Mouse (Mus musculus) cerebral cortex, adult 2 months (tissue): ENCODE measurements around the gene Lrrc73.

Experiments used
- WGBS: fragments of 180-500 bp; shearing (Covaris S2); methylation state at CpG from one replicate; pipeline ENCODE4 v1.1.7; 2018; 5-methylcytosine and 5-hydroxymethylcytosine counted together

Gene Lrrc73

DNA sequence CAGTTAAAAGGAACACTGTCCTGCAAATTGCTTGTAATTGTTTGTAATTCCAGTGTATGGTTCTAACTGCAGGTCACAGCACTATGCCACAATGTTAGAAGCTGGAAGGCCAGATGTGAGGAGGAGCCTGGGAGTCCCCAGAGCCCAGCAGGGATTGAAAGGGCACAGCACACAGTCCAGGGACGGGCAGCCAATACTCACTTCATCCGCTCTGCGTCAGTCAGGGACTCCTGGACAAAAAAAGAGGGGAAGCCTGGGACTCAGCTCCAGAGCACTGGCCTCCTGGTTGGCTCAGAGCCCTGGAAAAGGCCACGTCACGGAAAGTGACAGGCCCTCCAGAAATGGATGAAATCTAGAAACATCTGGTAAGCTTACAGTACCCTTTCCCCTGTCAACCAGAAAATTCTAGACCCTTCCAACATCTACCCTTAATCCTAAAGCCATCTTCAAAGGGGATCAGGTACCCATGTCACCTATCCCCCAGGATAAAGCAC is 8.9 kb downstream of the Lrrc73 start:
- WGBS: 78% methylated on average over 5 of the region's 5 CpGs

DNA sequence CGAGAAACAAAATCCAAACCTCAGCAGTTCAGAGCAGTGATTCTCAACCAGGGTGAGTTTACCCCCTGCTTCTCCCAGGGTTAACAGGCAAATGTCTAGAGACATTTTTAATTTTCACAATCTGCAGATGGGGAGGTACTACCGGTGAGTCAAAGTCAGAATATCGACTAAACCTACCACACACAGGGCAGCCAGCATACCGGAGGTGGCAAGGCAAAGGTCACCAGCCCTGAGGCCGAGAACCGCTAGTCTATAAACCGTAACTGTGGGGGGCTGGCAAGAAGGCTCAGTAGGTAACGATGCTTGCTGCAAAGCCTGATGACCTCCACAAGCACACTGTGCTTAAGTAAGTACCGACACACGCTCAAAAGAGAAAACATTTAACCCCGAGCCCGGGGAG is 12.2 kb downstream of the Lrrc73 start:
- 68% methylated on average over 12 of the region's 12 CpGs for WGBS

DNA sequence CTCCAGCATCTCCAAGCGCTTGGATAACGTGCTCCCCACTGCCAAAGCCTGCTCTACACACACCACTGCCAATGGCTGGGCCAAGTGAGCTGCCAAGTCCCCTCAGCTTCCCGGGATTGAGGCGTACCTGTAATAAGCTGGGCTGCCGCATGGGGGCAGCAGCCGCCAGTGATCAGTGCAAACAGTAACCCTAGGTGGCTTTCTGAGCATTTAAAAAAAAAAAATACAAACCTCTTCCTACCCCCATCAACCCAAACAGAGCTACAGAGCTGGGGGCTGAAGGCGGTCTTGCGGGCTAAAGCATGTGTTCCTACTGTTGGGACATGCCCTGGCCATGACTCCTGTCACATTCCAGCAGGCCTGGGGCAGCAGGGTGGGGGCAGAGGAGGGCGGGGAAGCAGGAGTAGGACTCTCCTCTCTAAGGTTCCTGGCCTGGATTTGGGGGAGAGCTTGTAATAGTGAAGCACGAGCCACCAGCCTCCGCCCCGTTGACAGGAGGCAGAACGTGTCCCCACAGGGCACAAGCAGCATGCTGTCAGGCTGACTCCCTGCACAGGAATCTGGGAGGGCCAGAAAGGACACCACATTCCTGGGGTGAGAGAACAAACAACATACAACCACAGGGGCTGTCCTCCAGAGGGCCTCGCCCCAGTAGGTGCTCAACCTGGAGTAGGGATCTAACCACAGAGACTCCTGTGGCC is 12.7 kb downstream of the Lrrc73 start:
- 24% methylated on average over 14 of the region's 14 CpGs for WGBS

GRCm38 (mm10) chr17:46266986-46267385 is 13.7 kb downstream of the Lrrc73 start:
- WGBS: 71% methylated on average over 6 of the region's 6 CpGs

GRCm38 (mm10) chr17:46267511-46267910 is 14.2 kb downstream of the Lrrc73 start:
- WGBS: 92% methylated on average over 7 of the region's 7 CpGs

DNA sequence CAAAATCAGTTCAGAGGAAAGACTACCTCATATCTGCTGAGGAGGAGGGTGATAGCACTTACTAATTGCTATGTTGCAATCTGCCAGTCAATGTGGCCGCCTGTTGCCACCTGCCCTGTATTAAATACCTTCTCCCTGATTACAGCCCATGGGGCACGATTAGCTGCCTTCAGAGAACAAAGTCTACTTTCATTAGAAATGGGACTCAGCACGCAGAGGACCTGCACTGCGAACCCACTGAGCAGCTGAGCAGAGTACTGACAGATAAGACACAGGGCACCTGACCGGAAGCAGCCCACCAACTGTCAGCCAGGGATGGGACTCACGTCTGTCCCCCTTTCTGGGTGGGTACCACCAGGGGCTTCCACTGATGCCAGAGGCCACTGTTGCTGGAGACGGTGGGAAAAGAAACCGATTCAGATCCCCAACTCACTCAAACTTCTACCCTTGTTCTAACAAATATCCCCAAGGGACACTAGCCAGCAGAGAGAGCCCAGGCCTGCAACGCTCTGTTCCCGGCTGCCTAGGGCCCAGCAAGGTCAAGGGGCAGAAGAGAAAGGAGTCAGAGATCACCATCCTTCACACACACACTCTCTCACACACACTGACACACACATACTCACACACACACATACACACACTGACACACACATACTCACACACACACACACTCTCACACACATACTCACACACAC is 14.8 kb downstream of the Lrrc73 start:
- 85% methylated on average over 10 of the region's 10 CpGs for whole genome bisulfite sequencing

GRCm38 (mm10) chr17:46269771-46270534 is 16.6 kb downstream of the Lrrc73 start:
- WGBS: 70% methylated on average over 19 of the region's 19 CpGs

- 70% methylated on average over 2 of the region's 2 CpGs for WGBS
These were observed 18.7 kb downstream of the Lrrc73 start for GRCm38 (mm10) chr17:46272058-46272457.

DNA sequence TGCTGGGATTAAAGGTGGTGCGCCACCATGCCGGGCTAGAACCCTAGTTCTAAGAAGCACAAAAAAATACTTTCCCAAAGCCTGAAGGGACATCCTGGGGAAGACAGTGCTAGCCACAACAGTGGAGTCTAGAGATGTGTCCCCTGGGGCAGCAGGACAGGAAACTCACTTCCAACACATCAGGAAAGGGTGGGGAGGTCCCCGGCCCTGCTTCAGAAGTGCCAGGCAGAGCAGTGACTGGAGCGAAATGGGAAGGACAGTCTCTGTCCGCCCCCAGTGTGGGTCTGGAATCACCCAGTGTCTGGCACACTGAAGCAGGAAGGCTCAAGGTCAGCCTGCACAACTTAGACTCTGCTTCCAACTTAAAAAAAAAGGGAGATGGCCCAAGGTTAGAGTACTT is 19.3 kb downstream of the Lrrc73 start:
- WGBS: 72% methylated on average over 5 of the region's 5 CpGs

DNA sequence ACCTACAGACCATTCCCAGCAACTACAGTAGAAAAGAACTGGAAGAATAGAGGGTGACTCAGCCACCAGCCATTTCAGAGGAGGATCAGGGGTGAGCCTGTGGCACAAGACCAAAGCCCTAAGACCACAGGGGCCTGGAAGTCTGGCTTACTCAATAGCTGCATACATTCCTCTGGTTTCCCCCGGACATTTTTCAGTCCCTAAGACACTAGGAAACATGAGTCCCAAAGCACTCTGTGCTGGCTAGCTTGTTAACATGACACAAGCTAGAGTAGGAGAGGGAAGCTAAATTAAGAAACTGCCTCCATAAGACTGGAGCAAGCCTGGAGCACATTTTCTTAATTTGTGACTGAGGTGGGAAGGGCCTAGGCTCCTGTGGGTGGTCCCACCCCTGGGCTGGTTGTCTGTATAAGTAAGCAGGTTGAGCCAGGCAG is 20.5 kb downstream of the Lrrc73 start:
- 28% methylated on average over 1 of the region's 1 CpGs for WGBS

- 65% methylated on average over 6 of the region's 6 CpGs for WGBS
These were observed 21.1 kb downstream of the Lrrc73 start for GRCm38 (mm10) chr17:46274465-46274864.

DNA sequence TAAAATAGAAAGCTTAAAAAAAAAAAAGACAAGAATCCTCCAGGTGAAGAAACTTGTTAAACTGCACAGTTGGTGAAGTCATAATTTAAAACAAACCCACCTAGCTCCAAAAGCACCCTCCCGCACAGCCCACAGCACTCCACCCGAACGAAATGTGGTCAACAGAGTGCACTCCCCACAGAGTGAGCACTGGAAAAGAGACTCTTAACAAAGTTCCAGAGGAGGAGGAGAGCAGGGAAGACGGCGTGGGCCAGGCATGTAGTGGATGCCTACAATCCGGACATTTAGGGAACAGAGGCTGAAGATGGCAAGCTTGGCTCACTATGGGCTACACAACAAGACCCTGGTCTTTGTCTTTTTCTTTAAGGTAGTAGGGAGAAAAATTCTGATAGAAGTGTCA is 21.7 kb downstream of the Lrrc73 start:
- 75% methylated on average over 6 of the region's 6 CpGs for WGBS

- 88% methylated on average over 10 of the region's 10 CpGs for whole genome bisulfite sequencing
These were observed 22.2 kb downstream of the Lrrc73 start for GRCm38 (mm10) chr17:46275506-46275905.

- WGBS: 54% methylated on average over 4 of the region's 4 CpGs
These were observed 24.3 kb downstream of the Lrrc73 start for GRCm38 (mm10) chr17:46277586-46277985.

DNA sequence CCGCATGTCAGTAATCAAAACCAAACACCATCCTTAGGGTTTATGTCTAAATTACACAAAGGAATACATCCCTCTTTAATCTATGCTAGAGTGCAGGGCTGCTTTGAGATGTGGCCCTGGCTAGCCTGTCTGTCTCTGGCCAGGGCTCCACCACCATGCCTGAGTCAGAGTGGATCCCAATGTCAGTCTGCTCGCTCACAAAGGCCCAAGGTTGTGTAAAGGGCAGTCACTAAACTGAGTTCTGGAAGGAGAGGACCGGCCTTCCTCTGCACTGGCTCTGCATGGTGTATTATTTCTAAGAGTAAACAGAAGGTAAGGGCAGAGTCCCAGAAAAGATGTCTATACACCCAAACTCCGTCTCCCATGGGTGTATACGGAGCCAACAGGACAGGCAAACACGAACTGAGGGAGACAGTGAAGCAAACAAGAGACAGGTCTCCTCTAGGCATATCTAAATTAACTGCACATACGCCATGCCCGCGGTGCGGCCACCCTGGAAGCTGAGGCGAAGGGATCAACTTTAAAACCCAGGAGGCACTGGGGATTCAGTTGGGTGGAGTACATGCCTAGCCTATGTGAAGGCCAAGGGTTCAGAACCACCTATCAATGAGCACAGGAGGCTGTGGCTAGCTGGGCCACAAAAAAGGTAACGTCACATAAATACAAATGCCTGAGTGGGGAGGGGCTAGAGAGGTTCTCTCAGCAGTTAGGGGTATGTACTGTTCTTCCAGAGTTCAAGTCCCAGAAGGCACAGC is 24.9 kb downstream of the Lrrc73 start:
- 84% methylated on average over 12 of the region's 12 CpGs for WGBS

- WGBS: 2% methylated on average over 37 of the region's 37 CpGs
These were observed 29.3 kb downstream of the Lrrc73 start, which contains the start of gene Tjap1 for GRCm38 (mm10) chr17:46282483-46283123. Gene Tjap1, minus strand, starts transcription at chr17:46283026.

- 23% methylated on average over 9 of the region's 9 CpGs for WGBS
These were observed 29.8 kb downstream of the Lrrc73 start for GRCm38 (mm10) chr17:46283140-46283539.

DNA sequence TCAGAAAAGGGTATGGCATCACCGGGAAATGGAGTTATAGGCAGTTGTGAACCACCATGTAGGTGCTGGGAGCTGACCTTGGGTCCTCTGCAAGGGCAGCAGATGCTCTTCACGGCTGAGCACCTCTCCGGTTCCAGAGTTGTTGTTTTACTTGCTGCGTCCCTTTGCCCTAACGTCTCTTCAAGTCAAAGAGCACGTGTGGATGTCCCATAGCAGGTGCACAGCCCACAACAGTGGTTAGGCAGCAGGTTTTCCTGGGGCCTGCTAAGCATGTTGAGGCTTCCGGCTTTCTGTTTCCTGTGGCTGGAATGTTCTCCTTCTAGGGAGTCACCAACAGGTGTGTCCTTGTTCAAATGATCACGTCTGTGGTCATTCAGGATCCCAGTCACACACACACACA is 30.6 kb downstream of the Lrrc73 start:
- WGBS: 89% methylated on average over 8 of the region's 8 CpGs

GRCm38 (mm10) chr17:46284653-46285052 is 31.3 kb downstream of the Lrrc73 start:
- 61% methylated on average over 7 of the region's 7 CpGs for WGBS

- WGBS: 68% methylated on average over 6 of the region's 6 CpGs
These were observed 32.1 kb downstream of the Lrrc73 start for GRCm38 (mm10) chr17:46285407-46285806.

DNA sequence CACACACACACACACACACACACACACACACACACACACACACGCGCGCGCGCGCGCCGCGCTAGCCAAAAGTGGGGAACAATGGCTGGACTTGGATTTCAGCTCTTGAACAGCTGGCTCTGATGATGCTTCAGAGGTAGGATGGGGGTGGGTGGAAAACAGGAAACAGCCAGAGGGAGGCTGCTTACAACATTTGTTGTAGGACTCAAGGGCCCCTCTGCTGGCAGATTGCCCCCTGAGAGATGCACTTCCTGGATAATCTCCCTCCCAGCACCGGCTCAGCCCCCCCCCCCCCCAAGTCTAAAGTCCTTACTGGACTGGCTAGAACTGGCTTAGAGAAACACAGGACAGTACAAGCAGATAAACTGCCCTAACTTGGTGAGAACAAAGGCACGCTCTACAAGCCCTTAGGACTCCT is 34.4 kb downstream of the Lrrc73 start:
- WGBS: 37% methylated on average over 11 of the region's 11 CpGs
